Mouse (Mus musculus) mature B cell (primary cell): Measurements from ENCODE around the gene Iah1.

Source experiments
- in situ Hi-C: fragments of 300-500 bp; cut with MboI; formaldehyde crosslinking; loops from 2 replicates; pipeline ENCODE4 v1.14.3; 2019

Gene Iah1

GRCm38 (mm10) chr12:21320317-21320716 lies 4.1 kb downstream of the Iah1 start:
- in situ Hi-C loops = no loop called here

- in situ Hi-C loops = no loop called here
Observed at GRCm38 (mm10) chr12:21321170-21321569, 5.0 kb downstream of the Iah1 start.

- in situ Hi-C loops = no loop called here
Observed at GRCm38 (mm10) chr12:21322296-21322695, 6.1 kb downstream of the Iah1 start.

GRCm38 (mm10) chr12:21322856-21323255 lies 6.7 kb downstream of the Iah1 start:
- in situ Hi-C loops = no loop called here

- in situ Hi-C loops = no loop called here
Observed at GRCm38 (mm10) chr12:21324101-21324500, 7.9 kb downstream of the Iah1 start.

GRCm38 (mm10) chr12:21325266-21325665 lies 9.1 kb downstream of the Iah1 start:
- in situ Hi-C loops = no loop called here

GRCm38 (mm10) chr12:21326325-21326724 lies 10.1 kb downstream of the Iah1 start:
- in situ Hi-C loops = no loop called here

- in situ Hi-C loops = no loop called here
Observed at GRCm38 (mm10) chr12:21329661-21330400, 13.6 kb downstream of the Iah1 start.

GRCm38 (mm10) chr12:21330961-21331576 lies 14.9 kb downstream of the Iah1 start:
- in situ Hi-C loops = no loop called here

GRCm38 (mm10) chr12:21331711-21332110 lies 15.5 kb downstream of the Iah1 start:
- in situ Hi-C loops = no loop called here

GRCm38 (mm10) chr12:21333021-21333420 lies 16.8 kb downstream of the Iah1 start:
- in situ Hi-C loops = no loop called here

- in situ Hi-C loops = no loop called here
Observed at GRCm38 (mm10) chr12:21333766-21334165, 17.6 kb downstream of the Iah1 start.

- in situ Hi-C loops = no loop called here
Observed at GRCm38 (mm10) chr12:21335869-21336268, 19.7 kb downstream of the Iah1 start.

GRCm38 (mm10) chr12:21337171-21337570 lies 21.0 kb downstream of the Iah1 start:
- in situ Hi-C loops = no loop called here

GRCm38 (mm10) chr12:21340674-21341073 lies 24.5 kb downstream of the Iah1 start:
- in situ Hi-C loops = no loop called here

- in situ Hi-C loops = no loop called here
Observed at GRCm38 (mm10) chr12:21346972-21347371, 30.8 kb downstream of the Iah1 start.

GRCm38 (mm10) chr12:21350113-21350876 lies 34.1 kb downstream of the Iah1 start:
- in situ Hi-C loops = no loop called here

- in situ Hi-C loops = no loop called here
Observed at GRCm38 (mm10) chr12:21353681-21354080, 37.5 kb downstream of the Iah1 start.

- in situ Hi-C loops = no loop called here
Observed at GRCm38 (mm10) chr12:21362686-21363085, 46.5 kb downstream of the Iah1 start.

- in situ Hi-C loops = no loop called here
Observed at GRCm38 (mm10) chr12:21363195-21363594, 47.0 kb downstream of the Iah1 start.

GRCm38 (mm10) chr12:21364624-21365435 lies 48.6 kb downstream of the Iah1 start:
- in situ Hi-C loops = no loop called here
